Mouse (Mus musculus) liver, adult 2 months (tissue): ENCODE results near the gene Arf6.

Experiments used
- CTCF ChIP-seq: fragments of 200-500 bp; IDR thresholded peaks from 2 replicates; pipeline ENCODE4 v1.5.1; 2011; ENCODE audit warnings: low read depth, low read length, control low read depth
- POLR2A ChIP-seq: fragments of 200-500 bp; IDR thresholded peaks from 2 replicates; pipeline ENCODE4 v1.6.1; 2011; ENCODE audit warnings: low read length, control low read depth; ENCODE audit not compliant: insufficient read depth; ENCODE audit errors: extremely low read depth

- TF ChIP-seq CTCF (no peak), POLR2A (peak; percentile 88)
These were observed 15.2 kb upstream of the Arf6 start, which contains the start of gene Nemf for GRCm38 (mm10) chr12:69356546-69357299.
